Mouse (Mus musculus): ENCODE data around the gene Scn9a.

DNA sequence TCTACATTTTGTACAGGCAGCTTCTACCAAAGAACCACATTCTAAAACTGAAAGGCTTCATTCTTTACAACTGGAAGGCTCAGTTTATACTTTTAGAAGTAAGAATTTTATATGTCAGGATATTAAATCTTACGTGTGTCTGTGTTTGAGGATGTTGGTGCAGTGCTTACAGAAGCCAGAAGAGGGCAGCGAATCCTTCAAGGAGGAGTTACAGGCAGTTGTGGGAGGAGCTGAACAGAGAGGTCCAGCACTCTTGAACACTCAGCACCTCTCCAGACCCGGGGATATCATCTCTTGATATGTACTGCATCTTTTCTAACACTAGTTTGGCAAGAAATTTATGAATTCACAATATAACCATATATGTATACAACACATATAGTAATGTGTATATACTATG lies 114.8 kb downstream of the Scn9a start:
- no peak for TF ChIP-seq POLR2A (IDR thresholded peaks at IDR 0.05; ENCODE audit: extremely low read depth, insufficient read depth, low read length)
- TF ChIP-seq CTCF (IDR thresholded peaks at IDR 0.05; ENCODE audit: extremely low read depth, insufficient read depth, low read length), result no peak
